Mouse (Mus musculus) cerebellum, adult 2 months (tissue): ENCODE data around the gene Slc35f6.

Source experiments
- CTCF ChIP-seq: fragments of 200-500 bp; IDR thresholded peaks from 2 replicates; pipeline ENCODE4 v1.5.1; 2011; ENCODE audit warnings: low read depth, mild to moderate bottlenecking, control low read depth, low read length, moderate library complexity, borderline replicate concordance; ENCODE audit not compliant: insufficient read depth
- POLR2A ChIP-seq: fragments of 200-500 bp; IDR thresholded peaks from 2 replicates; pipeline ENCODE4 v1.6.1; 2011; ENCODE audit warnings: low read length, control low read depth, borderline replicate concordance; ENCODE audit not compliant: insufficient read depth

DNA sequence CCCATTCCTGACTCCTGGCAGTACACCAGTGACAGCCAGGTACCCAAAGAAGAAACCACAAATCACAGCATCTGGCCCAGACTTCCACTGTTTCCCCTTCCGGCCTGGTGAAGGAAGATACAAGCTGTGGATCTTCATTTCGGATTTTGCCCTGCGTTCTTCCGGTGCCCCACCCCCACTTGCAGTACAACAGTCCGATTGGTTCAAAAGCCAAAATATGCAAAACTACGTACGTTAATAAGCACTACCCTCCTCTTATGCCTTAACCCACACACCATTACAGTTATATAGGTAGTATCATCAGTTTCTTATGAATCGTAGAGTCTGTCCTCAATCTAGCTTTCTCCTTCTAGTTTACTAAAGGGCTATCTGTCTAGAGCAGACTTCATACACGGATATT lies 17.6 kb downstream of the Slc35f6 start:
- TF ChIP-seq CTCF (no peak), POLR2A (no peak)
